Mouse (Mus musculus) intestine, embryonic 15.5 days (tissue): ENCODE measurements around the gene Lmln. TPM values are rescaled to one million over a fixed set of nuclear protein-coding genes. Genes with fewer than 3 reads are reported as not detected.
"Not testable (repeated sequence)": the region's sequence is repeated elsewhere in the genome, so short reads cannot be mapped to it uniquely, and the experiment has no call there.

ENCODE experiments used
- ATAC-seq: fragments of 200-750 bp; cut with Nextera tagmentation; 2 replicates; pipeline ENCODE4 v1.8.0; 2017; ENCODE audit warnings: moderate TSS enrichment, moderate library complexity
- H3K27ac ChIP-seq: fragments of 300-500 bp; sonication (generic); 2 replicates; pipeline ENCODE4 v1.5.1; 2015; ENCODE audit warnings: mild to moderate bottlenecking, inconsistent platforms
- H3K27me3 ChIP-seq: fragments of 300-500 bp; sonication (generic); replicated peaks from 2 replicates; pipeline ENCODE4 v1.6.1; 2015; ENCODE audit warnings: inconsistent platforms
- H3K36me3 ChIP-seq: fragments of 300-500 bp; sonication (generic); 2 replicates; pipeline ENCODE4 v1.6.1; 2015; ENCODE audit warnings: inconsistent platforms
- H3K4me1 ChIP-seq: fragments of 300-500 bp; sonication (generic); replicated peaks from 2 replicates; pipeline ENCODE4 v1.6.1; 2015; ENCODE audit warnings: inconsistent platforms
- H3K4me2 ChIP-seq: fragments of 300-500 bp; sonication (generic); replicated peaks from 2 replicates; pipeline ENCODE4 v1.6.1; 2015; ENCODE audit warnings: mild to moderate bottlenecking, inconsistent platforms
- H3K4me3 ChIP-seq: fragments of 300-500 bp; sonication (generic); replicated peaks from 2 replicates; pipeline ENCODE4 v1.5.1; 2015; ENCODE audit warnings: inconsistent platforms
- H3K9ac ChIP-seq: fragments of 300-500 bp; sonication (generic); 2 replicates; pipeline ENCODE4 v1.6.1; 2015; ENCODE audit warnings: inconsistent platforms
- H3K9me3 ChIP-seq: fragments of 300-500 bp; sonication (generic); 2 replicates; pipeline ENCODE4 v1.6.1; 2016; ENCODE audit warnings: inconsistent platforms
- WGBS: fragments of 180-500 bp; shearing (Covaris S2); methylation state at CpG from one replicate; pipeline ENCODE4 v1.1.7; 2015; 5-methylcytosine and 5-hydroxymethylcytosine counted together
- microRNA counts: library from miRNA; unstranded; fragments of <30 nt; microRNA quantifications from one replicate; lab custom pipeline; 2016
- polyA plus RNA-seq: library from polyadenylated mRNA; unstranded; fragments of >200 nt; fragmentation: Nextera tagmentation; extraction: Ambion mirVana; gene quantifications from 2 replicates; pipeline ENCODE4 v1.2.1, GENCODE M21; 2015

Gene Lmln
- polyA plus RNA-seq, 1 experiment from 2014 or later = 3.4 TPM

- Histone ChIP-seq H3K4me2 (no peak overlapping the region), H3K4me1 (peaks cover 4% of the 10 kb centered on the region; the same call in 1 of the 2 replicates), H3K36me3 (no peaks in the 10 kb centered on the region), H3K9me3 (no peaks in the 10 kb centered on the region), H3K27ac (0 out of 2 replicates have a peak overlapping the region, but pooled peaks have one; percentile 1), H3K4me3 (no peak overlapping the region), H3K27me3 (no peaks in the 10 kb centered on the region), H3K9ac (no peak overlapping the region)
- 71% methylated on average over 6 of the region's 6 CpGs for WGBS
- ATAC-seq = no peak
These were observed 109.5 kb downstream of the Lmln start for GRCm38 (mm10) chr16:33171800-33172199.

GRCm38 (mm10) chr16:33173151-33173550, 110.8 kb downstream of the Lmln start:
- WGBS = 78% methylated on average over 5 of the region's 5 CpGs
- Histone ChIP-seq H3K9me3 (no peaks in the 10 kb centered on the region), H3K27me3 (no peaks in the 10 kb centered on the region), H3K36me3 (no peaks in the 10 kb centered on the region), H3K4me2 (no peak overlapping the region), H3K27ac (no peak overlapping the region), H3K4me1 (peaks cover 10% of the 10 kb centered on the region; the same call in 1 of the 2 replicates), H3K4me3 (no peak overlapping the region), H3K9ac (no peak overlapping the region)
- ATAC-seq = no peak

DNA sequence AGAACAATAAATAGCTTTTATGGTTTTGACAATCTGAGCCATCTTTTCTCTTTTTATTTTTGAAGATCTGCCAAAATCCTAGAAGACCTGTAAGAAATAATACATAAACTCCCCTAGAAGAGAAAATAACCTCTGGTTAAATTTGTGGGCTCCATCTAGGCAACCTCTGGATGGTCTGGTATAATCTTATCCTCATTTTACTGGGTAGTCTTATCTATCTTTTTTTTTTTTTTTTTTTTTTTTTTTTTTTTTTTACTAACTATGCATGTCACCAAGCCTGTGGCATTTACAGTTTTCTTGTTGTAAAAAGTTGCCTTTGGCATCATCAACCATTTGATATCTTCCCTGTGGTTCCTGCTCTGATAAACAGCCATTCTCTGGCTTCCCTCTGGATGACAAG, 112.4 kb downstream of the Lmln start:
- Histone ChIP-seq H3K9ac (no peak overlapping the region), H3K27me3 (no peaks in the 10 kb centered on the region), H3K9me3 (no peaks in the 10 kb centered on the region), H3K4me3 (no peak overlapping the region), H3K36me3 (no peaks in the 10 kb centered on the region), H3K4me2 (no peak overlapping the region), H3K4me1 (peaks cover 15% of the 10 kb centered on the region; the same call in 1 of the 2 replicates), H3K27ac (no peak overlapping the region)
- ATAC-seq = no peak

DNA sequence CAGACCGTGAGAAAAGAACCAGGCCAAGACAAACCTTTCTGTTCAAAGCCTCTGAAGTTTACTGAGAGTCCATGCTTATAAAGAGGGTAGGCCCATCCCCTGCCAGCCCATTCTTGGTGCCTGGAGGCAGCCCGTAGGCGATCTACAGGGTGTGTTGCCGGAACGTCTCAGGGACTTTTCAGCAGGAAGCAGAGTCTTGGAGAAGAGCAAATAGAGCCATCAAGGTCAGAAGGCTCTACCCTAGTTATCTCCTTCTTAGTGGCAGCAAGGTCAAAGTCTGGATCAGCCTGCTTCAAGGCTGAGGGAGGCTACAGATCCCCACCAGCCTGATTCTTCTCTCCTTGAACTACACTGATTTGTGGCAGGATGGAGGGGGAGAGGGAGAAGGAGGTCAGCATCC, 114.5 kb downstream of the Lmln start:
- not testable (repeated sequence) for H3K36me3 ChIP-seq, H3K4me2 ChIP-seq, H3K9me3 ChIP-seq, H3K4me3 ChIP-seq, ATAC-seq, H3K27me3 ChIP-seq, H3K9ac ChIP-seq
- peaks cover 11% of the 10 kb centered on the region; the same call in 1 of the 2 replicates for H3K4me1 ChIP-seq
- H3K27ac ChIP-seq = 0 out of 2 replicates have a peak overlapping the region, but pooled peaks have one; percentile 3
- WGBS = 71% methylated on average over 5 of the region's 5 CpGs

MicroRNAs encoded within 50 kb of the gene (microRNA counts, 519-probe panel; counts per million panel counts)
- 97.1 counts per million, percentile 29 among the panel's probes with 10 or more counts for microRNA mmu-miR-1947 (lab: Ali Mortazavi, UCI)

Other genes with a start within 250 kb of the Lmln start
- 72.6 and 97.7 TPM in 2 replicates for gene Fyttd1, start 185.0 kb upstream of the Lmln start, polyA plus RNA-seq
- gene Rubcn, start 184.8 kb upstream of the Lmln start, polyA plus RNA-seq = 14.1 and 14.3 TPM in 2 replicates
- gene Lrch3, start 148.4 kb upstream of the Lmln start, polyA plus RNA-seq = 14.6 and 15.3 TPM in 2 replicates
- gene Iqcg, start 6.3 kb upstream of the Lmln start, polyA plus RNA-seq = 1.7 and 1.9 TPM in 2 replicates
- 1,031 and 1,044 TPM in 2 replicates for gene Rpl35a, start 6.1 kb upstream of the Lmln start, polyA plus RNA-seq
- gene Osbpl11, start 122.5 kb downstream of the Lmln start, polyA plus RNA-seq = 14.7 and 15.2 TPM in 2 replicates
- gene Snx4, start 188.9 kb downstream of the Lmln start, polyA plus RNA-seq = 80.2 and 82.5 TPM in 2 replicates